Mouse (Mus musculus): ENCODE measurements around the gene Ctdsp1. TPM values are rescaled to one million over a fixed set of nuclear protein-coding genes. Genes with fewer than 3 reads are reported as not detected.

Gene Ctdsp1
- total and polyA plus RNA-seq, 3 experiments, result 122 to 137 (median 122) TPM

DNA sequence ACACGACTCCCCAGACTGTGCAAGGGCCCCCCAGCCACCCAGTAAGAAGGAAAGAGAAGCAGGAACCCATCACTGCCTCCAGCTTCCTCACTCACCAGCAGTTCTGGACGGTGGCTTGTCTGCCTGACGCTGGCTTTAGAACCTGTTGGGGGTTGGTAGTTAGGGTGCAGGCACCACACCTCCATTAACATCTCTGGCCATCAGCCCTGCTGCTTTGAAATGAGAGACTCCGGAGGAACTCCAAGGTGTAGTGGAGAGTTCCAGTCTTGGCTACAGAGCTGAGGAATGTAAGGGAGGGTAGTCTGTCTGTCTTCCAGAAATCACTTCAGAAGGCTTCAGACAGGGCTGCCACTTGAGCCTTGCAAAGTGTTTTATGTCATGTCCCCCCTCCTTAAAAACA, 21.3 kb upstream of the Ctdsp1 start:
- TF ChIP-seq CTCF (IDR thresholded peaks at IDR 0.05) (no peak), POLR2A (IDR thresholded peaks at IDR 0.05; ENCODE audit: insufficient read depth, low read depth, low read length) (no peak), EP300 (IDR thresholded peaks at IDR 0.05; ENCODE audit: insufficient read depth, low read depth, low read length) (no peak)
- Histone ChIP-seq H3K9ac (ENCODE audit: low read depth, low read length) (no peak overlapping the region), H3K4me3 (no peak overlapping the region), H3K4me1 (ENCODE audit: control insufficient read depth, insufficient read depth, low read length) (peaks cover 7% of the 10 kb centered on the region), H3K79me2 (replicated peaks; ENCODE audit: control insufficient read depth, insufficient read depth, low read length) (no peaks in the 10 kb centered on the region), H3K36me3 (ENCODE audit: control insufficient read depth, insufficient read depth, low read length) (no peaks in the 10 kb centered on the region), H3K27me3 (ENCODE audit: control insufficient read depth, insufficient read depth, low read length) (no peaks in the 10 kb centered on the region), H3K27ac (no peak overlapping the region)
- WGBS, result 66% methylated on average over 4 of the region's 4 CpGs
- no peak for DNase-seq
- intact Hi-C loops (cut with DNase I), result no loop called here

DNA sequence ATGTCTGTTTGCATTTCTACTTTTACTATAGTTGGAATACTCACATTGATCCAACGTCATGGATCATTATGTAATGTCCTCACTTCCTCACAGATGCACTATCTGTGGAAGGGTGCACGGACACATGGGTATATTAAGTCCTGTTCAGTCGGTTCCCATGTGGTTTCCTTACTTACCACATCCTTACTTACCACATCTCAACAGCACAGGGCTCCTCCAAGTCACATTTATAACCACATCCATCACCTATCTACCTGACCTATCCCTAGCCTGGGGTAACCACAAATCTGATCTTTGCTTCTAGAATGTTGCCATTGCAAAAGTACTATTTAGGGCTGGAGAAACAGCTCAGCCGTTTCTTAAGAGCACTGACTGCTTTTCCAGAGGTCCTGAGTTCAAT, 17.9 kb upstream of the Ctdsp1 start:
- peaks cover 3% of the 10 kb centered on the region for H3K4me1 ChIP-seq (ENCODE audit: control insufficient read depth, insufficient read depth, low read length)
- no peaks in the 10 kb centered on the region for H3K79me2 ChIP-seq (replicated peaks; ENCODE audit: control insufficient read depth, insufficient read depth, low read length)
- 69% methylated on average over 4 of the region's 4 CpGs for WGBS
- intact Hi-C loops (cut with DNase I), result no loop called here
- H3K36me3 ChIP-seq (ENCODE audit: control insufficient read depth, insufficient read depth, low read length), result no peaks in the 10 kb centered on the region
- H3K27me3 ChIP-seq (ENCODE audit: control insufficient read depth, insufficient read depth, low read length), result no peaks in the 10 kb centered on the region
- no peak for DNase-seq
- no peak for TF ChIP-seq CTCF (IDR thresholded peaks at IDR 0.05)
- no peak for TF ChIP-seq EP300 (IDR thresholded peaks at IDR 0.05; ENCODE audit: insufficient read depth, low read depth, low read length)
- no peak for TF ChIP-seq POLR2A (IDR thresholded peaks at IDR 0.05; ENCODE audit: insufficient read depth, low read depth, low read length)
- H3K9ac ChIP-seq (ENCODE audit: low read depth, low read length), result no peak overlapping the region
- H3K4me3 ChIP-seq, result no peak overlapping the region
- no peak overlapping the region for H3K27ac ChIP-seq

GRCm38 (mm10) chr1:74374980-74375379, 16.3 kb upstream of the Ctdsp1 start, which contains the start of gene Slc11a1:
Gene Slc11a1 (plus strand): TSS chr1:74375195.
- peak; percentile 38 to 58 for DNase-seq
- H3K27me3 ChIP-seq (ENCODE audit: control insufficient read depth, insufficient read depth, low read length), result no peaks in the 10 kb centered on the region
- H3K4me1 ChIP-seq (ENCODE audit: control insufficient read depth, insufficient read depth, low read length), result no peaks in the 10 kb centered on the region
- no peak within 1 kb of the TSS for H3K4me3 ChIP-seq
- TF ChIP-seq POLR2A (IDR thresholded peaks at IDR 0.05; ENCODE audit: insufficient read depth, low read depth, low read length) (peak; percentile 22; the same call in 1 of the 2 replicates), CTCF (IDR thresholded peaks at IDR 0.05) (no peak), EP300 (IDR thresholded peaks at IDR 0.05; ENCODE audit: insufficient read depth, low read depth, low read length) (0 out of 2 replicates have a peak, but pooled peaks have one; percentile 35)
- no peaks in the 10 kb centered on the region for H3K79me2 ChIP-seq (replicated peaks; ENCODE audit: control insufficient read depth, insufficient read depth, low read length)
- 79% methylated on average over 8 of the region's 8 CpGs for WGBS
- intact Hi-C loops (cut with DNase I), result no loop called here
- peak within 1 kb of the TSS; percentile 28; the same call in 1 of the 2 replicates for H3K27ac ChIP-seq
- H3K36me3 ChIP-seq (ENCODE audit: control insufficient read depth, insufficient read depth, low read length), result no peaks in the 10 kb centered on the region
- no peak within 1 kb of the TSS for H3K9ac ChIP-seq (ENCODE audit: low read depth, low read length)

- no peaks in the 10 kb centered on the region for H3K27me3 ChIP-seq (ENCODE audit: control insufficient read depth, insufficient read depth, low read length)
- 77% methylated on average over 10 of the region's 10 CpGs for WGBS
- H3K4me1 ChIP-seq (ENCODE audit: control insufficient read depth, insufficient read depth, low read length), result no peaks in the 10 kb centered on the region
- H3K9ac ChIP-seq (ENCODE audit: low read depth, low read length), result no peak overlapping the region
- intact Hi-C loops (cut with DNase I), result no loop called here
- peak overlapping the region; percentile 28; the same call in 1 of the 2 replicates for H3K27ac ChIP-seq
- no peak overlapping the region for H3K4me3 ChIP-seq
- DNase-seq, result no peak
- no peaks in the 10 kb centered on the region for H3K79me2 ChIP-seq (replicated peaks; ENCODE audit: control insufficient read depth, insufficient read depth, low read length)
- H3K36me3 ChIP-seq (ENCODE audit: control insufficient read depth, insufficient read depth, low read length), result no peaks in the 10 kb centered on the region
- TF ChIP-seq POLR2A (IDR thresholded peaks at IDR 0.05; ENCODE audit: insufficient read depth, low read depth, low read length) (no peak), CTCF (IDR thresholded peaks at IDR 0.05) (no peak), EP300 (IDR thresholded peaks at IDR 0.05; ENCODE audit: insufficient read depth, low read depth, low read length) (no peak)
Observed at GRCm38 (mm10) chr1:74375561-74375960, 15.7 kb upstream of the Ctdsp1 start.

DNA sequence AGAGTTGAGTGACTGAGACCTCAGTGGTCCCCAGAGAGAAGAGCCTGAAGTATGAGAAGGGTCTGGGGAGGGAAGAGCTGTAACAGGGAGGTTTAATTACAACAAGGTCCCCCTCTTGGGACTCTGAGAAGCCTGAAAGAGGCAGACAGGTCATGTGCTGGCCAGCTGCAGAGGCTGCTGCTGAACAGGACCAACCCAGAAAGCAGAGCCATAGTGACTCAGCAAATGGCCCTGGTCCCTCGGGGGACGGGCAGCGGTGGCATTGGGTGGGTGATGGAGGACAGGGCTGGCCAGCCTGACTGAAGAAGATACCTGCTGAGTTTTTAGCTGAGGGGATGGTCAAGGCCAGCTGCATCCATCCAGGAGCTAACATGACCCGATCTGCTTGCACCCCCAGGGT, 14.9 kb upstream of the Ctdsp1 start:
- 68% methylated on average over 4 of the region's 4 CpGs for WGBS
- Histone ChIP-seq H3K27me3 (ENCODE audit: control insufficient read depth, insufficient read depth, low read length) (no peaks in the 10 kb centered on the region), H3K4me1 (ENCODE audit: control insufficient read depth, insufficient read depth, low read length) (no peaks in the 10 kb centered on the region), H3K9ac (ENCODE audit: low read depth, low read length) (no peak overlapping the region), H3K27ac (peak overlapping the region; percentile 28), H3K36me3 (ENCODE audit: control insufficient read depth, insufficient read depth, low read length) (no peaks in the 10 kb centered on the region), H3K79me2 (replicated peaks; ENCODE audit: control insufficient read depth, insufficient read depth, low read length) (no peaks in the 10 kb centered on the region), H3K4me3 (no peak overlapping the region)
- intact Hi-C loops (cut with DNase I), result no loop called here
- peak; percentile 67 to 77 for DNase-seq
- no peak for TF ChIP-seq CTCF (IDR thresholded peaks at IDR 0.05)
- no peak for TF ChIP-seq POLR2A (IDR thresholded peaks at IDR 0.05; ENCODE audit: insufficient read depth, low read depth, low read length)
- no peak for TF ChIP-seq EP300 (IDR thresholded peaks at IDR 0.05; ENCODE audit: insufficient read depth, low read depth, low read length)

- 80% methylated on average over 7 of the region's 7 CpGs for WGBS
- no peak for DNase-seq
- H3K4me3 ChIP-seq, result no peak overlapping the region
- H3K27ac ChIP-seq, result no peak overlapping the region
- no peaks in the 10 kb centered on the region for H3K36me3 ChIP-seq (ENCODE audit: control insufficient read depth, insufficient read depth, low read length)
- no peaks in the 10 kb centered on the region for H3K27me3 ChIP-seq (ENCODE audit: control insufficient read depth, insufficient read depth, low read length)
- TF ChIP-seq EP300 (IDR thresholded peaks at IDR 0.05; ENCODE audit: insufficient read depth, low read depth, low read length) (no peak), CTCF (IDR thresholded peaks at IDR 0.05) (no peak), POLR2A (IDR thresholded peaks at IDR 0.05; ENCODE audit: insufficient read depth, low read depth, low read length) (no peak)
- no peaks in the 10 kb centered on the region for H3K79me2 ChIP-seq (replicated peaks; ENCODE audit: control insufficient read depth, insufficient read depth, low read length)
- no peaks in the 10 kb centered on the region for H3K4me1 ChIP-seq (ENCODE audit: control insufficient read depth, insufficient read depth, low read length)
- no peak overlapping the region for H3K9ac ChIP-seq (ENCODE audit: low read depth, low read length)
- intact Hi-C loops (cut with DNase I), result no loop called here
Observed at GRCm38 (mm10) chr1:74379058-74379504, 12.2 kb upstream of the Ctdsp1 start.
